ENCODE assay signal across 10 mouse cellular contexts in genomic region chr2:122681379-122682137, GRCm38 (mm10). TPM values are rescaled to one million over a fixed set of nuclear protein-coding genes. Genes with fewer than 3 reads are reported as not detected.
A peak's percentile ranks its signal among the peaks of the same experiment; 100 is the strongest.
DNase-seq lines count a peak whose midpoint lies in the region; ATAC-seq and TF ChIP-seq lines count a peak whose summit lies in the region.
"Had no signal": no experiment of that assay in that cellular context is flagged by ENCODE, and none has a peak within 500 bp of the region (broad histone marks: within the 10 kb centered on the region; RNA-seq: fewer than 3 reads in every experiment).

No protein-coding gene starts in this region.

- 77% methylated on average over 5 of the region's 5 CpGs for WGBS in heart, embryonic 13.5 days
- 88% methylated on average over 5 of the region's 5 CpGs for WGBS in neural tube, embryonic 13.5 days
- 83% methylated on average over 5 of the region's 5 CpGs for WGBS in intestine, postnatal 0 days
- 82% methylated on average over 5 of the region's 5 CpGs for WGBS in stomach, postnatal 0 days

- no peak overlapping the region for H3K9ac ChIP-seq in heart, embryonic 13.5 days
- no peak overlapping the region for H3K9ac ChIP-seq in neural tube, embryonic 13.5 days
- no peak overlapping the region for H3K9ac ChIP-seq in intestine, postnatal 0 days (ENCODE audit: low read depth, low read length)
- no peak overlapping the region for H3K9ac ChIP-seq in stomach, postnatal 0 days (ENCODE audit: low read length)

- H3K9me3 ChIP-seq in heart, embryonic 13.5 days: peaks cover 13% of the 10 kb centered on the region
- peaks cover 13% of the 10 kb centered on the region for H3K9me3 ChIP-seq in neural tube, embryonic 13.5 days
- H3K9me3 ChIP-seq in intestine, postnatal 0 days (ENCODE audit: control insufficient read depth): peaks cover 11% of the 10 kb centered on the region
- peaks cover 9% of the 10 kb centered on the region; the same call in 1 of the 2 replicates for H3K9me3 ChIP-seq in stomach, postnatal 0 days (ENCODE audit: control insufficient read depth, low read length)

- H3K4me1 ChIP-seq in heart, embryonic 13.5 days: no peaks in the 10 kb centered on the region
- no peaks in the 10 kb centered on the region for H3K4me1 ChIP-seq in neural tube, embryonic 13.5 days (replicated peaks)
- H3K4me1 ChIP-seq in intestine, postnatal 0 days (replicated peaks; ENCODE audit: control insufficient read depth, insufficient read depth, low read length): no peaks in the 10 kb centered on the region
- no peaks in the 10 kb centered on the region for H3K4me1 ChIP-seq in stomach, postnatal 0 days (replicated peaks; ENCODE audit: control insufficient read depth, insufficient read depth)

- no peak for TF ChIP-seq EP300 in stomach, postnatal 0 days (optimal IDR thresholded peaks at IDR 0.05)

- TF ChIP-seq CTCF in intestine, postnatal 0 days (IDR thresholded peaks at IDR 0.05; ENCODE audit: low read depth): no peak
- no peak for TF ChIP-seq CTCF in stomach, postnatal 0 days (IDR thresholded peaks at IDR 0.05; ENCODE audit: low read depth)

- H3K27me3 ChIP-seq in heart, embryonic 13.5 days (replicated peaks): no peaks in the 10 kb centered on the region
- no peaks in the 10 kb centered on the region for H3K27me3 ChIP-seq in neural tube, embryonic 13.5 days
- H3K27me3 ChIP-seq in intestine, postnatal 0 days (replicated peaks; ENCODE audit: control insufficient read depth, insufficient read depth, low read length): no peaks in the 10 kb centered on the region
- H3K27me3 ChIP-seq in stomach, postnatal 0 days (ENCODE audit: control insufficient read depth, insufficient read depth, low read length): no peaks in the 10 kb centered on the region

- H3K36me3 ChIP-seq in heart, embryonic 13.5 days: peaks cover 20% of the 10 kb centered on the region
- peaks cover 9% of the 10 kb centered on the region for H3K36me3 ChIP-seq in neural tube, embryonic 13.5 days
- peaks cover 14% of the 10 kb centered on the region; the same call in 1 of the 2 replicates for H3K36me3 ChIP-seq in intestine, postnatal 0 days (ENCODE audit: control insufficient read depth, insufficient read depth)
- H3K36me3 ChIP-seq in stomach, postnatal 0 days (ENCODE audit: control insufficient read depth, insufficient read depth, low read length): no peaks in the 10 kb centered on the region

- H3K4me2 ChIP-seq in heart, embryonic 13.5 days: no peak overlapping the region
- no peak overlapping the region for H3K4me2 ChIP-seq in neural tube, embryonic 13.5 days
- no peak overlapping the region for H3K4me2 ChIP-seq in intestine, postnatal 0 days (replicated peaks; ENCODE audit: low read depth)
- H3K4me2 ChIP-seq in stomach, postnatal 0 days (replicated peaks; ENCODE audit: low read depth): no peak overlapping the region

- ATAC-seq in heart, embryonic 13.5 days (ENCODE audit: extremely low read depth, insufficient number of reproducible peaks, low FRiP score, low TSS enrichment): peak; percentile 42; the same call in 1 of the 2 replicates
- peak; percentile 23; the same call in 1 of the 2 replicates for ATAC-seq in neural tube, embryonic 13.5 days (ENCODE audit: low read depth)
- ATAC-seq in intestine, postnatal 0 days: peak; percentile 36; the same call in 1 of the 2 replicates
- ATAC-seq in stomach, postnatal 0 days (ENCODE audit: low FRiP score, low TSS enrichment): peak; percentile 71
- ATAC-seq: inflammation-experienced regulatory T-cells, adult 6 months had no signal

- no peak overlapping the region for H3K27ac ChIP-seq in heart, embryonic 13.5 days (replicated peaks)
- H3K27ac ChIP-seq in neural tube, embryonic 13.5 days (replicated peaks): no peak overlapping the region
- no peak overlapping the region for H3K27ac ChIP-seq in intestine, postnatal 0 days (ENCODE audit: low read depth, low read length)
- no peak overlapping the region for H3K27ac ChIP-seq in stomach, postnatal 0 days (replicated peaks)
- H3K27ac ChIP-seq: left cerebral cortex, adult 2 months had no signal

- no peak overlapping the region for H3K4me3 ChIP-seq in heart, embryonic 13.5 days
- no peak overlapping the region for H3K4me3 ChIP-seq in neural tube, embryonic 13.5 days
- no peak overlapping the region for H3K4me3 ChIP-seq in intestine, postnatal 0 days (ENCODE audit: low read depth, low read length)
- no peak overlapping the region for H3K4me3 ChIP-seq in stomach, postnatal 0 days (ENCODE audit: low read depth, low read length)
- H3K4me3 ChIP-seq: left cerebral cortex, adult 2 months had no signal

- no peak for DNase-seq in heart, adult 9 months (ENCODE audit: low spot score in 2 of 2)
- no peak for DNase-seq in neural tube, embryonic 10.5 days (ENCODE audit: extremely low spot score, low spot score)
- no peak for DNase-seq in stomach, postnatal 0 days (ENCODE audit: low spot score)
- no peak for DNase-seq in left cerebral cortex, adult 11 months (ENCODE audit: low spot score)
- DNase-seq in frontal cortex, postnatal 25 days (ENCODE audit: low spot score in 2 of 2): no peak

RNA-seq across cellular contexts. Expression of gene Slc30a4, which starts 20.9 kb away (rescaled TPM):
- polyA plus RNA-seq in heart, embryonic 13.5 days (2015; fragmentation: Nextera tagmentation; extraction: Ambion mirVana): 4.8 and 5.2 TPM in 2 replicates
- polyA plus RNA-seq in neural tube, embryonic 13.5 days (2015; fragmentation: Nextera tagmentation; extraction: Ambion mirVana): 6.6 and 7.8 TPM in 2 replicates
- polyA plus RNA-seq in intestine, postnatal 0 days (2015; fragmentation: Nextera tagmentation; extraction: Ambion mirVana): 13.4 and 13.7 TPM in 2 replicates
- polyA plus RNA-seq in stomach, postnatal 0 days (2015; fragmentation: Nextera tagmentation; extraction: Ambion mirVana): 9.5 TPM in 2 replicates

RNA-seq across cellular contexts. Expression of gene AA467197, which starts 44.8 kb away (rescaled TPM):
- polyA plus RNA-seq in heart, embryonic 13.5 days (2015; fragmentation: Nextera tagmentation; extraction: Ambion mirVana): 0.32 TPM in 1 of 2 replicates, not detected in the other
- 0.43 TPM in 1 of 2 replicates, not detected in the other for polyA plus RNA-seq in neural tube, embryonic 13.5 days (2015; fragmentation: Nextera tagmentation; extraction: Ambion mirVana)
- 31.7 and 38.4 TPM in 2 replicates for polyA plus RNA-seq in intestine, postnatal 0 days (2015; fragmentation: Nextera tagmentation; extraction: Ambion mirVana)
- polyA plus RNA-seq in stomach, postnatal 0 days (2015; fragmentation: Nextera tagmentation; extraction: Ambion mirVana): 193 and 201 TPM in 2 replicates

RNA-seq across cellular contexts. Expression of gene Bloc1s6, which starts 56.7 kb away (rescaled TPM):
- 32.2 and 35.8 TPM in 2 replicates for polyA plus RNA-seq in heart, embryonic 13.5 days (2015; fragmentation: Nextera tagmentation; extraction: Ambion mirVana)
- 75.4 and 84.9 TPM in 2 replicates for polyA plus RNA-seq in neural tube, embryonic 13.5 days (2015; fragmentation: Nextera tagmentation; extraction: Ambion mirVana)
- polyA plus RNA-seq in intestine, postnatal 0 days (2015; fragmentation: Nextera tagmentation; extraction: Ambion mirVana): 34.6 and 38.3 TPM in 2 replicates
- 30.4 and 32.7 TPM in 2 replicates for polyA plus RNA-seq in stomach, postnatal 0 days (2015; fragmentation: Nextera tagmentation; extraction: Ambion mirVana)

Comparison
In these comparisons a context has a peak if more than half of its experiments do, and no peak if none do; other contexts are left out.
1. RNA of gene AA467197, which starts 44.8 kb away (polyA plus RNA-seq): 193 to 201 TPM in stomach, postnatal 0 days and 31.7 to 38.4 TPM in intestine, postnatal 0 days; 0.32 TPM in heart, embryonic 13.5 days and 0.43 TPM in neural tube, embryonic 13.5 days; every median in the first group is over 10 times any median in the second.
2. Peak in every context shown above with its lines, with median percentiles within 50 percentile points of each other: ATAC-seq.